Mouse (Mus musculus): ENCODE measurements around the gene Hoxa11. TPM values are rescaled to one million over a fixed set of nuclear protein-coding genes. Genes with fewer than 3 reads are reported as not detected.

The Hoxa11 gene
- polyA plus RNA-seq, 1 experiment from 2014 or later = not detected

DNA sequence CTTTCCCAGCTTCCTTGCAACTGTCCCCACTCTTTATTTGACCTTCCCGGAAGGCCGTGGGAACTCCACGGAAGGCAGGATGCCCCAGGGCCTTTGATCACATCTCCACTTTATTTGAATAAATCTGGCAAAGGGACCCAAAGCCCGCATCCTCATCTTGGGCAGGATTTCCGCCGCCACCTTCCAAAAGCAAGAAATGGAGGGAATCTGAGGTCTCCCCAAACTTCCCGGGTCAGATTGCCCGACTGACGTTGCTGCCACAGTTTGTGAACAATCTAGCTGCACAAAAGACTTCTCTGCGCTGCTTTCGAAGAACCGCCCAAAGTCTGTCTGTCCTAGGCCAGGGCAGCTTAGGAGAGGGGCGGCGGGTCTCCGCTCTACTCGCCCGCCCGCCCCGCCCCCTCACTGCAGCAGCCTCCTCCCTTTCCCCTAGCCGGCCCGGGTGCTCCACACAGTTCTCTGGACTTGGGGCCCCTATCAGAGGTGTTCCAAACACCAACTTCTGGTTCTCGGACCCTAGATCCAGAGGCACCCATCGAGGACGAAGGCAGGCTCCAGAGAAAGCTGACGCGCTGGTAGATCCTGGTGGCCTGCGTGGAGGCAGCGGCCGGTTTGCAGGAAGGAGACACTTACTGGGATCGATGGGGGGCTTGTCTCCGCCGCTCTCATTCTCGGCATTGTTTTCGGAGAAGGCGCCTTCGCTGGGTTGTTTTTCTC, 20.6 kb downstream of the Hoxa11 start:
- no peak overlapping the region for H3K4me2 ChIP-seq (ENCODE audit: low read length)
- H3K4me1 ChIP-seq (ENCODE audit: control insufficient read depth, insufficient read depth, low read length) = no peaks in the 10 kb centered on the region
- H3K9ac ChIP-seq (replicated peaks; ENCODE audit: low read length) = no peak overlapping the region
- H3K9me3 ChIP-seq (ENCODE audit: control insufficient read depth, low read length) = no peaks in the 10 kb centered on the region
- no peak overlapping the region for H3K27ac ChIP-seq (replicated peaks; ENCODE audit: low read depth, low read length)
- ATAC-seq (ENCODE audit: low FRiP score, low TSS enrichment) = no peak
- H3K4me3 ChIP-seq (replicated peaks; ENCODE audit: low read depth, low read length) = no peak overlapping the region
- 2% methylated on average over 36 of the region's 36 CpGs for WGBS
- H3K36me3 ChIP-seq (ENCODE audit: control insufficient read depth, insufficient read depth, low read length) = no peaks in the 10 kb centered on the region
- peaks cover 97% of the 10 kb centered on the region for H3K27me3 ChIP-seq (ENCODE audit: control insufficient read depth, insufficient read depth, low read length)
- no peak for DNase-seq

DNA sequence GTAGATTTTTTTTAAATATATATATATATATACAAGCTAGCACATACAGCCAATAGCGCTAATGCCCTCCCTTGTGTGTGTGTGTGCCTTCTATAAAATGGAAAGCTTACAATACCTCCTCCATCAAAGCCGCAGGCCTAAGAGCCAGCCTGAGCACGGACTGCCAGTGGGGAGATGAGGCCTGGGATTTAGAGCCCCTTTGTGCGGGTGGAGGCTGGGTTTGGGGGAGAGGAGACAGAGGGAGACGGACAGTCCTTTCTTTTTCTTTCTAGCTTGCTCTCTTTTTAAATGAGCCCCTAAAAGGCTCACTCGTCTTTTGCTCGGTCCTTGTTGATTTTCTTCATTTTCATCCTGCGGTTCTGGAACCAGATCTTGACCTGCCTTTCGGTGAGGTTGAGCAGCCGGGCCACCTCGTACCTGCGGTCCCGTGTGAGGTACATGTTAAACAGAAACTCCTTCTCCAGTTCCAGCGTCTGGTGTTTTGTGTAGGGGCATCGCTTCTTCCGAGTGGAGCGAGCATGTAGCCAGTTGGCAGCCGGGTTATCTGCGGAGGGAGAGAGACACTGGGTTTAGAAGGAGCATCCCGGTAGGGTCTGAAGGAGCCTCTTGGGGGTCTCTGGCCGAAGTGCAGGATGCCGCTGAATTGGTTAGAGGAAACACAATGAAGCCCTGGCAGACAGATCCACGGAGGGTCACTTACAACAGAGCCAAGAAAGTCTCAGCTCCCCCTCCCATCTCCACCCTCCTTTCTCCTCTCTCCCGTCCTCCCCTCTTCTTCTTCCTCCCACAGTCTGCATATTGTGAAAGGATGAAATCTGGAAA, 21.5 kb downstream of the Hoxa11 start:
- Histone ChIP-seq H3K9me3 (ENCODE audit: control insufficient read depth, low read length) (no peaks in the 10 kb centered on the region), H3K4me1 (ENCODE audit: control insufficient read depth, insufficient read depth, low read length) (no peaks in the 10 kb centered on the region), H3K36me3 (ENCODE audit: control insufficient read depth, insufficient read depth, low read length) (no peaks in the 10 kb centered on the region), H3K4me2 (ENCODE audit: low read length) (no peak overlapping the region), H3K27me3 (ENCODE audit: control insufficient read depth, insufficient read depth, low read length) (peaks cover 97% of the 10 kb centered on the region), H3K4me3 (replicated peaks; ENCODE audit: low read depth, low read length) (no peak overlapping the region), H3K27ac (replicated peaks; ENCODE audit: low read depth, low read length) (no peak overlapping the region), H3K9ac (replicated peaks; ENCODE audit: low read length) (no peak overlapping the region)
- DNase-seq = no peak
- WGBS = 3% methylated on average over 24 of the region's 24 CpGs
- ATAC-seq (ENCODE audit: low FRiP score, low TSS enrichment) = no peak

DNA sequence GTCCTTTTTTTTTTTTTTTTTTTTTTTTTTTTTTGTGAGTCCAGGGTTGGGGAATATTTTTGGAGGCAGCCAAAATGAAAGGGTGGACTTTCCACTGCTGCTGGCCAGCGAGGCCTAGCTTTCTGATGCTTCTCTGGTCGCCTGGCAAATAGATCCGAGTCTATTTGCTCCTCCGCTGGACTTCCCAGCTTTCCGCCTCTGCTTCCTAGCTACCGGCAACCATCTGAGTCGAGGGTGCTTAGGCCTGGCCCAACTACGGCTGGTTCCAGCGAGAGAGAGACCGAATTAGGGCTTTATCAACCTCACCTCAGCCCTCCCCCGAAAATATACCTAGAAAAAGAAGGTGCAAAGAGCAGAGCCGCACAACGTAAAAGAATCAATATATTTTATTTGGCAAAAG, 22.9 kb downstream of the Hoxa11 start:
- H3K9me3 ChIP-seq (ENCODE audit: control insufficient read depth, low read length) = no peaks in the 10 kb centered on the region
- no peaks in the 10 kb centered on the region for H3K4me1 ChIP-seq (ENCODE audit: control insufficient read depth, insufficient read depth, low read length)
- no peak overlapping the region for H3K9ac ChIP-seq (replicated peaks; ENCODE audit: low read length)
- ATAC-seq (ENCODE audit: low FRiP score, low TSS enrichment) (no peak), DNase-seq (no peak)
- H3K4me3 ChIP-seq (replicated peaks; ENCODE audit: low read depth, low read length) = no peak overlapping the region
- H3K27me3 ChIP-seq (ENCODE audit: control insufficient read depth, insufficient read depth, low read length) = peaks cover 97% of the 10 kb centered on the region
- no peaks in the 10 kb centered on the region for H3K36me3 ChIP-seq (ENCODE audit: control insufficient read depth, insufficient read depth, low read length)
- 7% methylated on average over 13 of the region's 13 CpGs for WGBS
- H3K27ac ChIP-seq (replicated peaks; ENCODE audit: low read depth, low read length) = no peak overlapping the region
- no peak overlapping the region for H3K4me2 ChIP-seq (ENCODE audit: low read length)

- Histone ChIP-seq H3K27me3 (ENCODE audit: control insufficient read depth, insufficient read depth, low read length) (peaks cover 97% of the 10 kb centered on the region), H3K36me3 (ENCODE audit: control insufficient read depth, insufficient read depth, low read length) (no peaks in the 10 kb centered on the region), H3K4me2 (ENCODE audit: low read length) (peak overlapping the region; percentile 79; the same call in 1 of the 2 replicates), H3K4me1 (ENCODE audit: control insufficient read depth, insufficient read depth, low read length) (0 out of 2 replicates have a peak, but pooled peaks cover under 1% of the 10 kb centered on the region), H3K4me3 (replicated peaks; ENCODE audit: low read depth, low read length) (0 out of 2 replicates have a peak overlapping the region, but pooled peaks have one; percentile 41), H3K9ac (replicated peaks; ENCODE audit: low read length) (no peak overlapping the region), H3K9me3 (ENCODE audit: control insufficient read depth, low read length) (no peaks in the 10 kb centered on the region), H3K27ac (replicated peaks; ENCODE audit: low read depth, low read length) (no peak overlapping the region)
- ATAC-seq (ENCODE audit: low FRiP score, low TSS enrichment) (no peak), DNase-seq (no peak)
- 5% methylated on average over 21 of the region's 21 CpGs for WGBS
These were observed 23.5 kb downstream of the Hoxa11 start for GRCm38 (mm10) chr6:52221993-52222685.

- no peaks in the 10 kb centered on the region for H3K9me3 ChIP-seq (ENCODE audit: control insufficient read depth, low read length)
- ATAC-seq (ENCODE audit: low FRiP score, low TSS enrichment) = peak; percentile 58; the same call in 1 of the 2 replicates
- H3K36me3 ChIP-seq (ENCODE audit: control insufficient read depth, insufficient read depth, low read length) = no peaks in the 10 kb centered on the region
- 0 out of 2 replicates have a peak, but pooled peaks cover 3% of the 10 kb centered on the region for H3K4me1 ChIP-seq (ENCODE audit: control insufficient read depth, insufficient read depth, low read length)
- H3K4me2 ChIP-seq (ENCODE audit: low read length) = peak within 1 kb of the TSS; percentile 79
- peak; percentile 92 for DNase-seq
- peak within 1 kb of the TSS; percentile 41 for H3K4me3 ChIP-seq (replicated peaks; ENCODE audit: low read depth, low read length)
- H3K27me3 ChIP-seq (ENCODE audit: control insufficient read depth, insufficient read depth, low read length) = peaks cover 97% of the 10 kb centered on the region
- H3K27ac ChIP-seq (replicated peaks; ENCODE audit: low read depth, low read length) = no peak within 1 kb of the TSS
- H3K9ac ChIP-seq (replicated peaks; ENCODE audit: low read length) = peak within 1 kb of the TSS; percentile 31; the same call in 1 of the 2 replicates
- WGBS = 1% methylated on average over 46 of the region's 46 CpGs
These were observed 24.1 kb downstream of the Hoxa11 start, which contains the start of gene Hoxa7 for GRCm38 (mm10) chr6:52221337-52221992. Hoxa7 (minus strand) TSS chr6:52221854.

DNA sequence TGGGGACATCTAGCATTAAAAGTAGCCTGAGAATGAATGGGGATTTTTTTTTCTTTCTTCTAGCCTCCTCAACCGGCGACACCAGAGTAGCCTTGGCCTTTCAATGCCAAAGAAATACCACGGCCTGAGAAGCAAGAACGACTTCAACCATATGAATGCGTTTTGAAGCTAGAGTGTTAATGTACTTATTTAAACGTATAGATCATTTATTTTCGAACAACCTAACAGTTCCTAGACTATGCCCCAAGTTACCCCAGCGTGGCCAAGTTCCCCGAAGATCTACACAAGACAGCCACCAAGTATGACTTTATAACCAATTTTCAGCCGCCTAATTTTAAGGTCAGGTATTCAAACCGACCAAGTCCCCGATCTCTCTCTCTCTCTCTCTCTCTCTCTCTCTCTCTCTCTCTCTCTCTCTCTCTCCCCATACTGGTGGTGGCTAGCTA, 24.7 kb downstream of the Hoxa11 start:
- Histone ChIP-seq H3K9me3 (ENCODE audit: control insufficient read depth, low read length) (no peaks in the 10 kb centered on the region), H3K36me3 (ENCODE audit: control insufficient read depth, insufficient read depth, low read length) (no peaks in the 10 kb centered on the region), H3K4me3 (replicated peaks; ENCODE audit: low read depth, low read length) (peak overlapping the region; percentile 41), H3K27ac (replicated peaks; ENCODE audit: low read depth, low read length) (no peak overlapping the region), H3K27me3 (ENCODE audit: control insufficient read depth, insufficient read depth, low read length) (peaks cover 98% of the 10 kb centered on the region), H3K4me2 (ENCODE audit: low read length) (peak overlapping the region; percentile 79; the same call in 1 of the 2 replicates), H3K9ac (replicated peaks; ENCODE audit: low read length) (no peak overlapping the region), H3K4me1 (ENCODE audit: control insufficient read depth, insufficient read depth, low read length) (0 out of 2 replicates have a peak, but pooled peaks cover 3% of the 10 kb centered on the region)
- WGBS = 7% methylated on average over 12 of the region's 12 CpGs
- ATAC-seq (ENCODE audit: low FRiP score, low TSS enrichment) = no peak
- no peak for DNase-seq

DNA sequence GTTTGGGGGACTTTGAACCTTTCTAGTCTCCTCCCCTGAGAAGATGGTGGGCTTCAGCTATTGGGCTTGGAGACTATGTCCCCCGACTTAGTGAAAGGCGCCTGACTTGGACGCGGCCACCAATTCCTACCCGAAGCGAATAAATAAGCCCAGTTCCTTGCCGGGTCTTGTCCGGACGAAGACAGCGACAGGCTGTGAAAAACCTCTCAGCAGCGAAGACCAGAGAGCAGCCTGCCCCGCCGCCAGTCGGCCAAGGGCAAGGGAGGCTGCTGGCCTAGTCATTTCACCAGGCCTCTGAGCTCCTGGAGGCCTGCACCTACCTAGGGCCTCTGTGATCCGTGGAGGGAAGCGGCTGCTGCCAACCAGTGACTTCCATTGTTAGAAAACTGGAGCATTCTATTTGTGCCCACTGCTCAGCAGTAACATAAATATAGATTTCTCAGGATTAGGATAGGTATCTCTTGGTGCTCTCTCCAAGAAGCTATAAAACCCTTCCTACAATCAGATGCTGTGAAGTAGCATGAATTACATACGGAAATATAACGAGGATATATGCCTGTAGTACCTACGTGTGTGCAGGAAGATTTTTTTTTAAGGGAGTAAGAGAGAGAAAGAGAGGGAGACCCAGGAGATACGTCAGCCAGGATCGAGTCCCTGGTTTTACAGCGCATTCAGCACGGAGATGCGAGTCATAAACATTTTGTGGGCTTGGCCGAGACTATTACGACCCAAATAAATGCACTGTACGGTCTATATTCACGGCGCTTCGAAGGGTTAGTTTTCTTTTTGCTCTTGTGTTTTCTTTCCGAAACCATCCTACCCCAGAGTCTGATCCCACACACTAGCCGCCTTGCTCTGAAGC, 25.4 kb downstream of the Hoxa11 start:
- DNase-seq (no peak), ATAC-seq (ENCODE audit: low FRiP score, low TSS enrichment) (no peak)
- no peak overlapping the region for H3K4me2 ChIP-seq (ENCODE audit: low read length)
- H3K9ac ChIP-seq (replicated peaks; ENCODE audit: low read length) = no peak overlapping the region
- H3K27ac ChIP-seq (replicated peaks; ENCODE audit: low read depth, low read length) = no peak overlapping the region
- H3K9me3 ChIP-seq (ENCODE audit: control insufficient read depth, low read length) = no peaks in the 10 kb centered on the region
- WGBS = 12% methylated on average over 32 of the region's 32 CpGs
- peaks cover 98% of the 10 kb centered on the region for H3K27me3 ChIP-seq (ENCODE audit: control insufficient read depth, insufficient read depth, low read length)
- H3K4me3 ChIP-seq (replicated peaks; ENCODE audit: low read depth, low read length) = no peak overlapping the region
- 0 out of 2 replicates have a peak, but pooled peaks cover 3% of the 10 kb centered on the region for H3K4me1 ChIP-seq (ENCODE audit: control insufficient read depth, insufficient read depth, low read length)
- no peaks in the 10 kb centered on the region for H3K36me3 ChIP-seq (ENCODE audit: control insufficient read depth, insufficient read depth, low read length)

All from midbrain, embryonic 14.5 days (tissue).